Mouse (Mus musculus) midbrain, embryonic 12.5 days (tissue): ENCODE data around the gene Ccdc74a. TPM values are rescaled to one million over a fixed set of nuclear protein-coding genes. Genes with fewer than 3 reads are reported as not detected.

Source experiments
- ATAC-seq: fragments of 200-750 bp; cut with Nextera tagmentation; 2 replicates; pipeline ENCODE4 v1.8.0; 2017; ENCODE audit warnings: low read depth, moderate TSS enrichment, moderate library complexity; ENCODE audit not compliant: low FRiP score
- H3K27ac ChIP-seq: fragments of 300-500 bp; sonication (generic); replicated peaks from 2 replicates; pipeline ENCODE4 v1.5.1; 2016; ENCODE audit warnings: mild to moderate bottlenecking
- H3K27me3 ChIP-seq: fragments of 300-500 bp; sonication (generic); 2 replicates; pipeline ENCODE4 v1.6.1; 2016; ENCODE audit warnings: mild to moderate bottlenecking
- H3K36me3 ChIP-seq: fragments of 300-500 bp; sonication (generic); 2 replicates; pipeline ENCODE4 v1.6.1; 2016
- H3K4me1 ChIP-seq: fragments of 300-500 bp; sonication (generic); 2 replicates; pipeline ENCODE4 v1.6.1; 2016
- H3K4me2 ChIP-seq: fragments of 300-500 bp; sonication (generic); replicated peaks from 2 replicates; pipeline ENCODE4 v1.6.1; 2016; ENCODE audit warnings: mild to moderate bottlenecking, moderate library complexity
- H3K4me3 ChIP-seq: fragments of 300-500 bp; sonication (generic); 2 replicates; pipeline ENCODE4 v1.5.1; 2016; ENCODE audit warnings: mild to moderate bottlenecking
- H3K9ac ChIP-seq: fragments of 300-500 bp; sonication (generic); replicated peaks from 2 replicates; pipeline ENCODE4 v1.6.1; 2016; ENCODE audit warnings: mild to moderate bottlenecking, moderate library complexity
- H3K9me3 ChIP-seq: fragments of 300-500 bp; sonication (generic); 2 replicates; pipeline ENCODE4 v1.6.1; 2016; ENCODE audit warnings: mild to moderate bottlenecking
- WGBS: fragments of 180-500 bp; shearing (Covaris S2); methylation state at CpG from one replicate; pipeline ENCODE4 v1.1.7; 2016; 5-methylcytosine and 5-hydroxymethylcytosine counted together
- polyA plus RNA-seq: library from polyadenylated mRNA; unstranded; fragments of >200 nt; fragmentation: Nextera tagmentation; extraction: Ambion mirVana; gene quantifications from 2 replicates; pipeline ENCODE4 v1.2.1, GENCODE M21; 2016

Ccdc74a gene
- polyA plus RNA-seq, 1 experiment from 2014 or later = 7.1 TPM

DNA sequence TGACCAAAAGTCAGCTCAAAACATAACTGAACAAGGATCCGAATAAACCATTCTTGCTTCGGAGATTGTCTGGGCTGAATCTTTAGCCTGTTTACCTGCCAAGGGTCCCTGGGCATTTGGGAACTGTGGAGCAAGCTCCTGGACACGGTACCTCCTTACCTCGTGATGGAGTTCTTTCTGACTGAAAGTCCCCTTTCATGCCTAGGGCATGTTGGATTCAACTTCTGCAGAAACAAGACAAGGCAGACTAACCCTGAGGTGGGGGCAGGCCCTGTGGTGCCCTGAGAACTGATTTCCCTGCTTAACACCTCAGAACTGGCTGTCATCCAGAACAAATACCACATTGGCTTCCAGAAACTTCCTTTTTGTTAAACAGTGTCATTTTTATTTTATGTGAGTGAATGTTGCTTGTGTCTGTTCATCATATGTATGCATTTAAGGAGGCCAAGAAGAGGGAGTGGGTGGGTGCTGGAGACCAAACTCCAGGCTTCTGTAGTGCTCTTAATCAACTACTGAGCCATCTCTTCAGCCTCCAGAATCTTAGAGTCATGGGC is 2.8 kb upstream of the Ccdc74a start:
- no peak overlapping the region for H3K27ac ChIP-seq
- no peaks in the 10 kb centered on the region for H3K9me3 ChIP-seq
- WGBS = 91% methylated on average over 4 of the region's 4 CpGs
- no peak overlapping the region for H3K9ac ChIP-seq
- H3K4me3 ChIP-seq = no peak overlapping the region
- 0 out of 2 replicates have a peak, but pooled peaks cover 2% of the 10 kb centered on the region for H3K27me3 ChIP-seq
- H3K4me2 ChIP-seq = no peak overlapping the region
- peaks cover 51% of the 10 kb centered on the region for H3K36me3 ChIP-seq
- no peak for ATAC-seq
- peaks cover 15% of the 10 kb centered on the region for H3K4me1 ChIP-seq

DNA sequence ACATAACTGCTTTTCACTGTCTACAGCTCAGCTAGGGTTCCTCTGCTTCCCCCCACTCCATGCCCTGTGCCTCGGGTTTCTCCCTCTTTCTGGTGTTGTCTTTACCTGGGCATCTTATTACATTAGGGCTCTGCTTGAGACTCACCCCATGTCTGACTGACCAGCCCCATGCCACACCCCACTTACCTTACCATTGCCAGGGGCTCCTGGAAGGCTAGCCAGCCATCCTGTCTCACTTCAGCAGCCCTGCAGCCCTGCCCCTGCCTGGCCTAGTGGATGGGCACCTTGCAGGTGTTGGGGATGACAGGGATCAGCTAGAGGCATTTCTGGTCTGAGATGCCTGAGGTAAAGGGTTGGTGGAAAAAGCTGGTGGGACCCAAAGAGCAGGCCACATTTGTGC is 886 bp downstream of the Ccdc74a start:
- 0 out of 2 replicates have a peak, but pooled peaks have one; percentile 7 for ATAC-seq
- peak overlapping the region; percentile 56 for H3K4me3 ChIP-seq
- no peak overlapping the region for H3K27ac ChIP-seq
- peaks cover 15% of the 10 kb centered on the region for H3K4me1 ChIP-seq
- H3K4me2 ChIP-seq = peak overlapping the region; percentile 93
- WGBS = 28% methylated on average over 1 of the region's 1 CpGs
- H3K27me3 ChIP-seq = 0 out of 2 replicates have a peak, but pooled peaks cover 2% of the 10 kb centered on the region
- H3K9ac ChIP-seq = peak overlapping the region; percentile 75; the same call in 1 of the 2 replicates
- H3K9me3 ChIP-seq = no peaks in the 10 kb centered on the region
- peaks cover 42% of the 10 kb centered on the region for H3K36me3 ChIP-seq

DNA sequence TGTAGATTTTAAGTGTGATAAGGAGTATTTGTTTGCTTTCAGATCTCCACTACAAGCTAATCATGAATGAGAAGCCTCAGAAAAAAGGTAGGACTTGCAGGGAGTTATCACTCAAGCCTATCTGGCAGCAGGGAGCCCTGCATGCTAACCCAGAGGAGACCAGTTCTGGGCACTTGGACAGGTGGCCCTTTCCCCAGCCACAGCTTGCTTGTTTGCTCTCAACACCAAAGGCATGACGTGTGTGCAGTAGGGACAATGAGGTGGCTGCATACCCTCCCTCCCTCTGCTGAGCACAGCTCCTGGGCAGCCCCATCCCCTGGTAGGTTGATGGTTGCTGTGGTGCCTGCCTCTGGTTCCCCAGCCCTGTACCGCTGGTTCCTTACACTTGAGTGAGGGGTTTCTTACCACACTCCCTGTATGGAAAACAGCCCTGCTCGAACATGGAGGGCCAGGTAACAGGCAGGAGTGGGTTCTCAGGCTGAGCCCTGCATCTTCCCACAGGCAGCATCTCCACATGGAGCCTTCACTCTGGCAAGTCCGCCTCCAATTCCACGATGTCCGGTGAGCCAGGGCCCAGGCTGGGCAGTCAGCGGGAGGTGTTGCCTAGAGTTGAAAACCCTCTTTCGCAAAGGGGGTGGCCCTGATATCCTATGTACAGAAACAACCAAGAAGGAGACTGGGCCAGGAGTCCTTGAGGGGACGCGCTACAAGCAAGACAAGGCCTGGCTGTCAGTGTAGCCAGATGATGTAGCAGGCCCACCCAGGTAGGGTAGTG is 1.5 kb downstream of the Ccdc74a start:
- no peak for ATAC-seq
- peak overlapping the region; percentile 75; the same call in 1 of the 2 replicates for H3K9ac ChIP-seq
- H3K36me3 ChIP-seq = peaks cover 42% of the 10 kb centered on the region
- H3K9me3 ChIP-seq = no peaks in the 10 kb centered on the region
- H3K4me2 ChIP-seq = peak overlapping the region; percentile 93; the same call in 1 of the 2 replicates
- 80% methylated on average over 10 of the region's 10 CpGs for whole genome bisulfite sequencing
- H3K4me3 ChIP-seq = 0 out of 2 replicates have a peak overlapping the region, but pooled peaks have one; percentile 56
- H3K27me3 ChIP-seq = 0 out of 2 replicates have a peak, but pooled peaks cover 2% of the 10 kb centered on the region
- peaks cover 15% of the 10 kb centered on the region for H3K4me1 ChIP-seq
- H3K27ac ChIP-seq = no peak overlapping the region

DNA sequence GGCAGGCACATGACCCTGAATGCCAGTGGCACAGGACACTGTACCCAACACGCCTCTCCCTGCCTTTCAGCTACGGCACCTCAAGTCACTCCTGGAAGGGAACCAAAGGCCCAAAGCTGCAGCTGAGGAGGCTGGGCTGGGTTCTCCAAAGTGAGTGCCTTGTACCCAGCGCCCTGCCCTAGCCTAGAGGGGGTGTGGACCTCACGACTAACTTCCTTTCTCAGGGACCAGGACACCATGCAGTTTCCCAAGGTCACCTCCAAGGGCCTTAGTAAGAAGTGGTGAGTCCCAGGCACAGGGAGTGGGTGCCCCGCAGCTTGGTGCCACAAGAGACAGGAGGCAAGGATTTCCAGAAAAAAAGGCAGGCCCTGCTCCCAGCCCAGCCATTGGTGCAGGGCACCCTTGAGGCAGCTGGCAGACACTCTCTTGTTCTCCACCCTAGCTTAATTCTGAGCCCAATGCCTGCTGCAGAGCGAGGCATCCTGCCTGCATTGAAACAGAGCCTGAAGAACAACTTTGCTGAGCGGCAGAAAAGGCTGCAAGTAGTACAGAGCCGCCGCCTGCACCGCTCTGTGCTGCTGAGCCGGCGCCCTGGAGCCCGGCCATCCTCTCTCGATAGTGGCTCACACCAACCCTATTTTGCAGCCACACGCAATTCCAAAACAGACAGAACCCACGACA is 3.8 kb downstream of the Ccdc74a start:
- Histone ChIP-seq H3K4me3 (no peak overlapping the region), H3K36me3 (peaks cover 55% of the 10 kb centered on the region), H3K27ac (no peak overlapping the region), H3K4me2 (no peak overlapping the region), H3K9me3 (no peaks in the 10 kb centered on the region), H3K4me1 (peaks cover 15% of the 10 kb centered on the region), H3K9ac (no peak overlapping the region), H3K27me3 (0 out of 2 replicates have a peak, but pooled peaks cover 2% of the 10 kb centered on the region)
- no peak for ATAC-seq
- 87% methylated on average over 16 of the region's 16 CpGs for WGBS

DNA sequence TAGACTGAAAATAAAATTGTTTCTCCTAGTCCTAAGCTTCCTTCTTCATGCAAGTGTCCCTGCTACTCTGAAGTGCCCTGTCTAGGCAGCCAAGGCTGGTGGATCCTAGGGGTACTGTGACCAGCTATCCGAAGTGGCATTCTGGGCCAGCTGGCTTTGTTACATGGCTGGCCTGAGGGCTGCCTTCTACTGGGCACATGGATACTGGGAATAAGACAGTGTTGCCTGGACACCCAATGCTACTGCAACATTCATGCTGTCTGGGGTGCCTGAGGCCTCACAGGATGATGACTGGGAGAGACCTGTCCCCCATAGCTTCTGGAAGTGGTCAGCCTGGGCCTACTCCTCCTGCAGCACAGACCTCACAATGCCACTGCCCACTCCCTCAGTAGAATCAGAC is 4.4 kb downstream of the Ccdc74a start:
- WGBS = 100% methylated on average over 1 of the region's 1 CpGs
- H3K9me3 ChIP-seq = no peaks in the 10 kb centered on the region
- 0 out of 2 replicates have a peak, but pooled peaks cover 2% of the 10 kb centered on the region for H3K27me3 ChIP-seq
- no peak overlapping the region for H3K27ac ChIP-seq
- no peak for ATAC-seq
- H3K4me3 ChIP-seq = no peak overlapping the region
- peaks cover 62% of the 10 kb centered on the region for H3K36me3 ChIP-seq
- peaks cover 15% of the 10 kb centered on the region for H3K4me1 ChIP-seq
- H3K9ac ChIP-seq = no peak overlapping the region
- no peak overlapping the region for H3K4me2 ChIP-seq

DNA sequence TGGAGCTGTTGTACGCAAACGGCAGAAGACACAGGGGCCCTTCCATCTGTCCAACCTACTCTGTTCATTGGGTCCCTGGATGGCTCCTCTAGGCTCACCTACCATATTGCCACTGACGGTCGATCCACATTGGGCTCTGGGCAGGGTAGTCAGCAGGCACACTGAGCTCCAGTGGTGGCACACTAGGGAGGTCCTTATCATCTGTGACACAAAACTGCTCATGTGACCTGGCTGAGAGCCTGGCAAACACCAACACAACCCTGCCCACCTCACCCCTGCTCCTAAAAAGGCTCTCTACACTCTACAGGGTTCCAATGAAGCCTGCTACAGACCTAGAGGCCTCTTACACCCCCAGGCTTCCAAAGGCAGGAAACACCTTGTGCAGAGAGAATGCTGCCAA is 6.3 kb downstream of the Ccdc74a start:
- peaks cover 67% of the 10 kb centered on the region for H3K36me3 ChIP-seq

DNA sequence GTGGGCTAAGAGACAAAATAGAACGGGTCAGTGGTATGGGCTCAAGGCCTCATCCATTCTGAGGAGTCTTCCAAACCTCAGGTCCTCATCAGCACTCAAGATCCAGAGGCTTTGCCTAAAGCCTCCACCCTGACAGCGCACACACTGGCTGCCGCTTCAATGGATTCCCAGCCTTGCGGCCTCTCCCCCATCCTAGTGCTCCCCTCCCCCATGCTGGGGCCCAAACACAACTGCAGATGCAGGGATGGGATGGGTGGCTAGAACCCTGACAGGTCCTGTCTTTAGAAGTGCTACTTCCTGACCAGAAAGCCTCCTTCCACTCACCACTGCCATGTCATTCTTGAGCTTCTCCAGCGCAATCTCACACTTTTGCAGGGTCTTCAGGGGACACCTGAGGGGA is 7.3 kb downstream of the Ccdc74a start:
- Histone ChIP-seq H3K27me3 (no peaks in the 10 kb centered on the region), H3K4me2 (no peak overlapping the region), H3K36me3 (peaks cover 75% of the 10 kb centered on the region), H3K9ac (no peak overlapping the region), H3K4me1 (no peaks in the 10 kb centered on the region), H3K27ac (no peak overlapping the region), H3K9me3 (no peaks in the 10 kb centered on the region), H3K4me3 (no peak overlapping the region)
- WGBS = 97% methylated on average over 5 of the region's 5 CpGs
- no peak for ATAC-seq

More for the DNA sequence above, 6.3 kb downstream of the Ccdc74a start:
- H3K27ac ChIP-seq = no peak overlapping the region
- no peak overlapping the region for H3K4me3 ChIP-seq
- no peak overlapping the region for H3K9ac ChIP-seq
- no peak overlapping the region for H3K4me2 ChIP-seq
- 0 out of 2 replicates have a peak, but pooled peaks cover 2% of the 10 kb centered on the region for H3K4me1 ChIP-seq
- no peak for ATAC-seq
- no peaks in the 10 kb centered on the region for H3K27me3 ChIP-seq
- WGBS = 92% methylated on average over 4 of the region's 4 CpGs
- H3K9me3 ChIP-seq = no peaks in the 10 kb centered on the region

DNA sequence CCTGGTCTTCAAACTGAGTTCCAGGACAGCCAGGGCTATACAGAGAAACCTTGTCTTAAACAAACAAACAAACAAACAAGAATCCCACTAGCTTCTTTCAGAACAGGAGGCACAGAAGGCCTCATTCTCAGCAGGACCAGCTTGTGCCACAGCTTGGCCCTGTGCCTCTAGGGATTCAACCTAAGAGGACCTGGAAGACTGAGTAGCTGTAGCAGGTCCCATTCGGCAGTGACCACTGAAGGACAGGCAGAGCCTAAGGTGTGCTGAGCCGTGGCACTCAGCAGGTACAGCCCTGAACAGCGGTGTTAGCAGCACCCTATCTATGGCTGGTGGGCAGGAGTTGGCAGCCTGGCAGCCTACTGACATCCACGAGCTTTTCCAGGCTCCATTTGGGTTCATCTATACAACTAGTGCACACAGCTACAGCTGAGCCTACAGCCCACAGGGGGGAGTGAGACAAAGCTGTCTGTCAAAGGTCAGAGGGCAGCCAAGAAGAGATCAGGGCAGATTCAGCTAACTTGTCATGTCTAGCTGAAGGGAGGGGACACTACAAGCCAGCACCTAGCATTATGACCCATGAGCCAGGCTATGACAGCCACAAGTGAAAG is 8.0 kb downstream of the Ccdc74a start:
- H3K36me3 ChIP-seq = peaks cover 74% of the 10 kb centered on the region
- ATAC-seq = no peak
- H3K27me3 ChIP-seq = no peaks in the 10 kb centered on the region
- no peak overlapping the region for H3K4me2 ChIP-seq
- no peaks in the 10 kb centered on the region for H3K4me1 ChIP-seq
- H3K4me3 ChIP-seq = no peak overlapping the region
- WGBS = 91% methylated on average over 4 of the region's 4 CpGs
- H3K9ac ChIP-seq = no peak overlapping the region
- H3K27ac ChIP-seq = no peak overlapping the region
- H3K9me3 ChIP-seq = no peaks in the 10 kb centered on the region

DNA sequence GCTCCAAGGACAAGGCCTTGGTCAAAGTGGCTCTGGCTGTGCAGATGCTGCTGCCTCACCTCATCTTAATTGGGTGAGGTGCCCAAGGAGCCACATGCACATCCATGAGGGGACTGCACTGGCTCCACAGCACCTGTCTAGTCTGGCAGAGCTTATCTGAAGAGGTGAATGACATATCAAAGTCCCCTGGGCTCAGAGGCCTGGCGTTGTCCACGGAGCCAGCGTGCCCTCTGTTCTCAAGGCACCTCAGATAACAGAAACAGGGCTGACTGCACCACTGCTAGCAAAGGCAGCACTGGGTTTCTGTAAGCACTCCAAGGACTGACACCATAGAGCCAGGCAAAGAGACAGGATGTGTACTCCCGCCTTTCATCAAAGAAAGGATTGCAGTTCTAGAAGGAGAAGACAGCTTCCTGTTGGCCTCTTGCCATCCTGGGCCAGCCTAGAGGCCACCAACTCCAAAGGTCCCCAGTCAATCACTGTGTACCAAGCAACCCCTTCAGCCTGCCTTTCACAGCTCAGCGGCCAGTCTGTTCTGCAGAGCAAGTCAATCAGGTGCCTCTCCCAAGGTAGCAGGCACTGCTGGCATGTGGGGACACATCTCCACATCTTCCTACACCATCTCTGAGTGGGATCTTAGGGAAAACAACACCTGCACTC is 10.1 kb downstream of the Ccdc74a start:
- no peaks in the 10 kb centered on the region for H3K9me3 ChIP-seq
- ATAC-seq = no peak
- 92% methylated on average over 5 of the region's 5 CpGs for WGBS
- no peak overlapping the region for H3K9ac ChIP-seq
- no peak overlapping the region for H3K4me2 ChIP-seq
- H3K27me3 ChIP-seq = no peaks in the 10 kb centered on the region
- no peaks in the 10 kb centered on the region for H3K4me1 ChIP-seq
- peaks cover 80% of the 10 kb centered on the region for H3K36me3 ChIP-seq
- H3K27ac ChIP-seq = no peak overlapping the region
- H3K4me3 ChIP-seq = no peak overlapping the region

DNA sequence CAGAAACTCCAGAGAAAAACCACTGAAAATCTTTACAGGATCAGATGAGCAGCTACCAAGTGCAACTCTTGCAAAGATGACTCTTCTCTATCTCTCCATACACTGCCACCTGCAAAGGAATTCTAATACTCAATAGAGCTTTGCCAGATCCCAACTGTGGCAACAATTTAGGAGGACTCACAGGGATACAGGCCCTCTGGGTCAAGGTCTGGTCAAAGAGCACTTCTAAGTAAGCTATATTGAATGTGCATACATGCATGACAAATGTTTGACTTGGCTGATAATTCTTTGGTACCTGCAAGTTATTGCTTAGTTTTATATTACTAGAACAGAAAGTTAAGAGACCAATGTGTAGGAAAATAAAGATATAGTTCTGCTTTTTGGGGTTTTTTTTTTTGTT is 19.3 kb downstream of the Ccdc74a start:
- Histone ChIP-seq H3K27me3 (no peaks in the 10 kb centered on the region), H3K4me3 (no peak overlapping the region), H3K4me2 (no peak overlapping the region), H3K27ac (no peak overlapping the region), H3K36me3 (peaks cover 64% of the 10 kb centered on the region), H3K9ac (no peak overlapping the region), H3K4me1 (no peaks in the 10 kb centered on the region), H3K9me3 (no peaks in the 10 kb centered on the region)
- ATAC-seq = no peak

DNA sequence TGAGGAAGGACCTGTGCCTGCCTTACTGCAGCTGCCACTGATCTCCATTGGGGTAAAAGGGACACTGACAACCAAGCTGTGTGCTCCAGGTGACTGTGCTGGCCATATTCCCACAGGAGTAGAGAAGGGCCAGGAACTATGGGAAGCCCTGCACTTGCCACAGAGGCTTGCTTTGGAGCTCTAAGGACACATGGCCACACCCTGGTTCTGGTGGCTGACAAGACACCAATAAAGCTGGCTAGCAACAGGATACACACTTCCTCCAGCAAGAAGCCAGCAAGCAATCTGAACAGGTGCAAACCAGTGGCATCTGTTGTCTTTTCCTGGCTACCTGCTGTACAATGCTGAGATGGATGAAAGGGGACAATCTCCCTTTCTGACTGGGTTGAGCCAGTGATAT is 23.6 kb downstream of the Ccdc74a start:
- Histone ChIP-seq H3K4me1 (no peaks in the 10 kb centered on the region), H3K4me3 (no peak overlapping the region), H3K9ac (no peak overlapping the region), H3K9me3 (no peaks in the 10 kb centered on the region), H3K27ac (no peak overlapping the region), H3K4me2 (no peak overlapping the region), H3K36me3 (peaks cover 79% of the 10 kb centered on the region), H3K27me3 (no peaks in the 10 kb centered on the region)
- no peak for ATAC-seq
